Mouse (Mus musculus): ENCODE data around the gene Pdzd7.

GRCm38 (mm10) chr19:45058841-45059240 lies 13.3 kb upstream of the Pdzd7 start:
- TF ChIP-seq POLR2A (IDR thresholded peaks at IDR 0.05; ENCODE audit: borderline replicate concordance, extremely low read depth, insufficient read depth, insufficient read length, poor library complexity, severe bottlenecking) = no peak
- TF ChIP-seq CTCF (IDR thresholded peaks at IDR 0.05; ENCODE audit: borderline replicate concordance, extremely low read depth, insufficient read depth, insufficient read length) = no peak
